Mouse (Mus musculus): ENCODE measurements at regions not wholly inside any gene's neighbourhood (a gene's known extent, or its start where the extent isn't known, plus 50 kb on each side); places are given as distances from the start of the nearest gene placed in this dataset.

DNA sequence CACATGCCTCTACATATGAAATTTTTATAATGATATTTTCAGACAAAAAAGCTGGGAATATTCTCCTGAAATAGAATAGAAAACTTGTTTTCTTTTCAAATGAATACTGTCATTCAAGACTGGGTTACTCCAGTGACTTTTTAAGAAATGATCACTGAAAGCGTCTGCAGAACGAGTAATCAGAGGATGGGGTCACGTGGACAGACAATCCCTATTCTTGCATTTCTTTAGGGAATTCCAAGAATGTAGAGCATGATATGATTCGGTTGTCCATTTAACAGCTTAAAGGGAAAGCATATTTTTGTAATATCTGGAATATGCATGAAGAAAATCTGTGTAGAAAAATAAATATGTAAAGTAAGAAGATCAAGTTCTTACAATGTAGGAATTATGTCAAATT is 65.6 kb downstream of the 4933402N22Rik start:
- intact Hi-C loops (cut with DNase I), result no loop called here
- no peak for DNase-seq

DNA sequence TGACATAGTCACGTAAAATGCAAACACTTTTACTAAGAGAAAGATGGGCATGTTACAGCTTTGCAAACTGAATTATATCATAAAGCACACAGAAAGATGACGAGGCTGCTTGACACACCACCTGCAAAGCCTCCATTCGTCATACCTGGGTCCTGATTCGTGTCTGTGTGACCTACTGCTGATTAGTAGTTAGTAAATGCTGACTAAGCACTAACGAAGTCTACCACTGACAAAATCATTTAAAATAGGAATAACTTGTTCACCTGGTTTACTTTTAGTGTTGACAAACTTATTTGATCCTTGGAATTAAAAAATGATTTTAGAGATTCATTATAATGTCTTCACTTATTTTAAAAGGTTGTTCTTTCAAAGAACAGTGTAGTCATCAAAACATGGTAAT is 71.3 kb downstream of the 4933402N22Rik start:
- intact Hi-C loops (cut with DNase I), result no loop called here
- DNase-seq, result no peak

DNA sequence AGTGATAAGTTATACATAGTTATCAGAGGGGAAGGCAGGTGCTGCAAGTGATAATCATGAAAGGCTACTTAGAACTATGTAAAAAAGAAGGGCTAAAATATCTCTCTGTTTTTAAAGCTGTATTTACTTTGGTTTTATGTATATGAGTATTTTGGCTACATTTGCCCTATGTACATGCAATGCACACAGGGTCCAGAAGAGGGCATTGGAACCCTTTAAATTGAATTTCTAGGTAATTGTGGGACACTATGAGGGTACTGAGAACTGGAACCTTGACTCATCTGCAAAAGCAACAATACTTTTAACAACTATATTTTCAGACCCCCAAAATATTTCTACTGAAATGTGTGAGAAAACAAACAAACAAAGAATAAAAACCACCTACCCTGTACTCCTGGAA is 82.9 kb downstream of the 4933402N22Rik start:
- intact Hi-C loops (cut with DNase I), result no loop called here

DNA sequence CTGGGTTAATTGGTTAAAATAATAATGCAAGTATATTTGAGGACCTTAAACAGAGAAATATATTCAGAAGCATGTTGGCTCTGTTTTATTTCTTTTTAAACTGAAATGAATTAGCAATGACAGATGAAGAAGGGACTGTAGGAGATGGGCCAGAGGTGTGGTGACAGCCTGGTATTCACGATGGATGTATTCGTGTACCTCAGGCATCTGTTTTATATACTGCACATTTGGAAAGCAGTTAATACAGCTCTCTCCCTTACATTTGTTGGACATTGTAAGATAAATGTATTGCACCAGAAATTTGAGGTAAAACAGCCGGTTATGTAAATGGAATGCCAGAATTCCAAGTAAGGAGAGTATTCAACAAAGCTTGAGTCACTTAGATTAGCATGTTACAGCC is 88.6 kb downstream of the 4933402N22Rik start:
- no peak for DNase-seq
- intact Hi-C loops (cut with DNase I), result no loop called here

More for the DNA sequence above, 82.9 kb downstream of the 4933402N22Rik start:
- no peak for DNase-seq

DNA sequence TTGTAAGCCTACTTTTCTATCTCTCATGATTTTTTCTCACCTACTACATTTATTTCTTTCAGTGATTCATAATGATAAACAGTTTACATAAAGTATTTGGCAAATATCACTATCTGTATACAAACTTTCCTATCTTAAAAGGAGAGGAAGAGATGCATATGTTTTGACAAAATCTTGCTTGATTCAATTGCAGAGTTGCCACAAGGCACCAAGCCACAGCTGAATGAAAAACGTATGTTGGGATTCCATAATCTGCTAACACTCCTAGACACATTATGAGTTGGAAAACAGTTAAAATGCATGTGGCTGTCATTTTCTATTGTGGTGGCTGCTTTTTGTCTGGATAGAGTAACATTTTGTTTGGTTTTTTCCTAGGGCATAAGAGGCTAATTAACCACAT is 98.5 kb downstream of the 4933402N22Rik start:
- DNase-seq, result no peak
- intact Hi-C loops (cut with DNase I), result no loop called here

DNA sequence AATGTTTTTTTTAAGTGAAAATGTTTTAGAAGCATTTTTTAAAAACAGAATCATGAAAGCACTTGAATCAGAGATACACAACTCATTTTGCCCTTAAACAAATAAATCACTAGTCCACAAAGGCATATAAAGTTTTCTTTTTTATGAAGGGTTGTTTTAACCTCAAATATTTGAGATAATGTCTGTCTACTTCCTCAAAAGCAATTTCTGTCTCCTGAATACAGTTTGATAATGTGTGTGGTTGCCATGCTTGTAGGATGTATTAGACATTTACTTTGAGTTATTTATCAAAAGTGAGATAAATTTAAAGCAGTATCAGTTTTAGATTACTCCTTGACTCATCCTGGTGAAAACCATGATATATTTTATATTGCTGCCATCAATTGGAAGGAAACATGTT is 102.6 kb downstream of the 4933402N22Rik start:
- intact Hi-C loops (cut with DNase I), result no loop called here
- no peak for DNase-seq

DNA sequence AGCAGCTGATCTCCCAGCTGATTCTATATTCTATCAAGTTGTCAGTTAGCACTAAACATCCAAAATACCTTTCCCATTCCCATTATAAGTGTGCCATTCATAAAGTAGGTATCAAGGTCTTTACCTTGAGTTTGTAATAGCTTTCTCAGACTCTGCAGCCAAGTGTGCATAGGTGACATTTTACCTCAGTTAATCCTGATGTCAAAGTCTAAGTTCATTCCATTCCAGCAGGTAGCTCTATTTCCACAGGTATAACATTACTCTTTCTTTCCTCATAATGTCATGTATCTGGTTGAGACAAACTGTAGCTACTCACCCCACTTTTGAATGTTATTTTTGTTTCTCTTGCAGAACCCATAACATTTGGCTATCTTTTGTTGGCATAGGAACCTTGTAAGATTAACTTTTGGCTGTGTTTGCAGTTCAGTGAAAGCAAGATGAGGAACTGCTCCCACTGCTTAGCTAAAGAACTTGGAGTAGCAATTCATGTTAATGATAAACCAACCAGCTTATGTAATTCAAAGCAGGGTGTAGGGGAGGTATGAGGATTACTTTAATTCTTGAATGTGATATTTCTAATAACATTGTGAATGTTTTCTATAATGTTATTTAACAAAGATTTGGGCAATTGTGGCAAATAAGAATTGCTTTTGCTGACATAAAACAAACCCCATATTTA is 107.0 kb downstream of the 4933402N22Rik start:
- intact Hi-C loops (cut with DNase I), result no loop called here
- no peak for DNase-seq

DNA sequence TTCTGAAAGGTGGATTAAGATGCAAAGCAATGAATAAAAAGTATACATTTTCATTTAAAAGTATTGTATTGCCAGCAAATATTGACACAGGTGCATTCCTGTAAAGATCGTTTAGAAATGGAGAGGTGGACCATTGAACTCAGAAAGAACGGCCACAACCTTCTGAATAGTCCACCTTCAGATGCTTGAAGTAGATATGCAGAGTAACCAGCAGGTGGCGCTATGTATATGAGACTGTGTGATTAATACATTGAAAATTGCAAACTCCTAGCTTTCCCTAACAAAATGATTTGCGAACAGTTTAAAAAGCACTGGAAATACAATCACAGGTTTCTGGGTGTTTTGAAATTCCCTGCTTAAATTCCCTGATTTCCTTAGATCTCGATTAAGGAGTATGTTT is 112.2 kb downstream of the 4933402N22Rik start:
- peak; percentile 38 to 75 for DNase-seq
- intact Hi-C loops (cut with DNase I), result loop anchor here (2.0 to 10.0 kb wide), 4 partner anchors 265 to 527 kb away; partner anchors contain the start of gene Sema3d

DNA sequence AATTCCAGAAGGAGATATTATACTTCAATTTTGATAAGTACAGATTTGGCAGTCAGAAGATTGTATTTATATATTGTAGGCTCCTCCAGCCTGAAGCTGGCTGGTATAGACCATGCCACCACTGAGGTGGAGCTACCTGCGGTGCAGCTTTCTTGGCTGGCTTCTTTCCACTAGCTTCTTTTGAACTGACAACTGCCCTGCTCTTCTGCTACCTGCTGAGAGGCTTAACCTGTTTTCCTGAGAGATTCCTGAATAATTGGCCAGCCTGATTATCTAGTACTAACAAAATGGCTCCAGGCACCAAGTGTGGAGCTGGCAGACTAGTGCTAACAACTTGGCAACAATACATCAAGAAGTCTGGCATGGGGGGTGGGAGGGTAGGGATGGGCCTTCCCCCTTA is 132.0 kb downstream of the 4933402N22Rik start:
- intact Hi-C loops (cut with DNase I), result no loop called here
- DNase-seq, result no peak

DNA sequence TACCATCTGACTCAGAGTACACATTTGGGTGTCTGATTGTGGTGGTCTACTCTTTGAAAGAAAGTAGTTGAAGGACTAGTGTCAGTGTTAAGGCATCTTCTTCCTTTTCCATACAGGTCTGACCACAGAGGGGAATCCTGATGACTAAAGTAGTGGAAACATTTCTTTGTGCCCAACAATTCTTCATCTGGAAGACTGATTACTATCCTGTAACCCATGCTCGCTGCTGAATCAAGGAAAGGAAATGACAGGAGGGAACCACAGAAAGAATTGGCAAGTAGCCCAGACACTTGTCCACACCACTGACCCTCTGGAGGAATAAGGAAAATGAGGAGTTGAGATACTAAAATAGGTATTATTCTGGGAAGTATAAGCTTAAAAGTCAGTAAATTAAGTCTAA is 162.3 kb downstream of the 4933402N22Rik start:
- intact Hi-C loops (cut with DNase I), result no loop called here
- no peak for DNase-seq

DNA sequence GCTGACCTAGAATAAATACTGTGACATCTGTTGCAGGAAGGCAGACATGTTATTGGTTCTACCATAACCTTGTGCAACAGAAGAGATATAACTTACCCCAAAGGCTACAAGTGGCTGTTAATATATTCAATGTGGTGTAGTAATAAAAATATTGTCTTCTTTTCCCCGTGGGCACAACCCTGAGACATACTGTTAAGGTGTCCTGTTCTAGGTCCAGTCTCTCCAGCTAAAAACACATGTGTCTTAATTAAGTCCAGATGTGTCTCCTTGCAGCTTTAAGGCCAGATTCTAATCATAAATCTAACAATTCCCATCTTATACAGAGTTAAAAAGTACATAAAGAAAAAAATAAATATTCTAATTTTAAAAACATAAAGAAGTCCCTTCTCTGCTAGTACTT is 175.8 kb downstream of the 4933402N22Rik start:
- intact Hi-C loops (cut with DNase I), result no loop called here
- DNase-seq, result no peak

DNA sequence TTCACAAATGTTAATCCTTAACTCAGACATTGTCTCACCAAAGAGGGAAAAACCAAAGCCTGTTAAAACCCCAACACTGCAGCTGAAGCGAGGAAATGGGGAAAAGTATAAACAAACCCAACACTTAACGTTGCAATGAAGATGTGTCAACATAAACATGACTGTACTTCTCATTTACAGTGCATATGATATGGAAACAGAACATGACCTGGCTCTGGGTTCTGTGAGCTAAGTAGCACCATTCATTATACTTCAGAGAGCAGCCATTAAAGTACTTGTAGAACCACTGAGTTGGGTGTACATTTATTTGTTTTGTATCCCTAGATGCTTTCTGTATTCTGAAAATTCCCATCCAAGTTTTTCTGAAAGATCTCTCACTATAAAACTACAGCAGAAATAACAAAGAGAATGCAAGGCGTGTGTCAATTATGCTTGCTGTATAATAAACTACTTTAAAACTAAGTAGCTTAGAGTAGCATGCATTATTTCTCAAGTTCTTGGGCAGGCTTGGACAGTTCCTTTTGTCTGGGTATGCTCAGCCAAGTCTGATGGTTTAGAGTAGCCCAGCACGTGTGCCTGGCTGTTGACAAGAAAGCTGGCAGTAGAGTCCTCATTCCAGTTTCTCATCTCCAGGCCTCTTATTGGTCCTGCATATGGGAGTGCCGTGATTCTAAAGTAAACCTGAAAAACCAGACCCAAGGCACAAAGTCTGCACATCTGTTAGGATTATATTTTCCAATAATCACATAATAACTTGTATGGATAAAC is 198.9 kb downstream of the 4933402N22Rik start:
- intact Hi-C loops (cut with DNase I), result no loop called here

DNA sequence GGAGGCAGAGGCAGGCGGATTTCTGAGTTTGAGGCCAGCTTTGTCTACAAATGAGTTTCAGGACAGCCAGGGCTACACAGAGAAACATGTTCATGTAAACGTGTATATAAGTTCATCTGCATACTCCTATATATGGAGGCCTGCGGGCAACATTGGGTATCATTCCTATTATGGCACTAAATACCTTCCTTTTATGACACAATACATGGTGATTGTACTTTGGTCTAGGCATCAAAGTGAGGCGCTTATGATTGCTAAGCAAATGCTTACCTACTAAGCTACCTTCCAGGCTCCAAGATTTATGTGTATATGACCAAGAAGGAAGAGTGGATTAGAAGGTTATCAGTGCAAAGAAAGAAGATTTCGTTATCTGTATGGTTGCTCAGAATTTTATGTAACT is 207.1 kb downstream of the 4933402N22Rik start:
- intact Hi-C loops (cut with DNase I), result no loop called here
- no peak for DNase-seq

More for the DNA sequence above, 198.9 kb downstream of the 4933402N22Rik start:
- no peak for DNase-seq

DNA sequence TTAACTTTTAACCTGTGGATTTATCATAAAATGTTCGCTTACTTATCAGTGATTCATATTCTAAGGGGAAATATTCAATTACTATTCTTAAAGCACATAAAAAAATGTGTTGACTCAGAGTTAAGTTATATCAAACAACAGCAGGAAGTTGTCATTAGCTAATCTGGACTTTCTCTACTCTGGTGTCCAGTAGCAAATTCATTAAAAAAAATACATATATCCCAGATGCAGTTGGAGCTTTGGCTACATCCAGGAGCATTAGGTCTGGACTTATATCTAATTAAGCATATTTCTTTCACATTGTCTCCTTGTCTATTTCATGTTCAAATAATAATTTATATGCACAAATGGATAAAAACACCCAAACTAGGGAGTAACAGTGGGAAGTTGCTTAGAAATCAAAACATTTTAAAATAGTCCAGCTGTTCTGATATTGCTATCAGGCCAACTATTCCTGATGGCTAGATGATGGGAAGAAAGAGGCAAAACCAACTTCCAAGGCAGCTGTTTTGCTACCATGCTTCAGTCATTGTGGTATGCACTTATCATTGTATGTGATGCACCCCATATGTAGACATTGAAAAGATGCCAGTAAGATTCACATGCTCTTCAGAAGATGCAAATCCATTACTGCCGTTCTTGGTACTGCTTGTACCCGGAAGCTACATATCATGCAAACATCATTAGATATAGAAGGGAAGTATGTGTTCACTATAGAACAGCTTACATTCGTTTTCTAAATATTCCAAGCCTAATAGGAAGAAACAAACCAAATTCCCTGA is 209.8 kb downstream of the 4933402N22Rik start:
- intact Hi-C loops (cut with DNase I), result no loop called here

DNA sequence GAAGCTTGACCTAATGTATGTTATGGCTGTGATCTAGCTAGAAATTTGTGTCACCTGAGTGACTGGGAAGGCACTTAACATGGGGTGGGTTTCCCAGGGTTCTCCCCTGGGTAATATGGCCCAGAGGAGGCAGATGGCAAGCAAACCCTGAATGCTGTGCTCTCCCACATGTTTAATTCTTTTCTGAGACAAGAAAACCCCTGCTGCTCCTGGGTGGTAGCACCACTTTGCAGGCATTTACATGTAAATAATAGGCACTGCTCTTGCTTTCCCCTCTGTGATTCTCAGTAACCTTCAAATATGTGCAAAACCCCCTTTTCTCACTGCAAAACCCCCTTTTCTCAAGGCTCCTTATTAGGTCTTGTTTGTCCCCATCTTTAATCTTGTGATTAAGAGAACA is 221.1 kb downstream of the 4933402N22Rik start:
- intact Hi-C loops (cut with DNase I), result no loop called here
- no peak for DNase-seq

More for the DNA sequence above, 209.8 kb downstream of the 4933402N22Rik start:
- no peak for DNase-seq

DNA sequence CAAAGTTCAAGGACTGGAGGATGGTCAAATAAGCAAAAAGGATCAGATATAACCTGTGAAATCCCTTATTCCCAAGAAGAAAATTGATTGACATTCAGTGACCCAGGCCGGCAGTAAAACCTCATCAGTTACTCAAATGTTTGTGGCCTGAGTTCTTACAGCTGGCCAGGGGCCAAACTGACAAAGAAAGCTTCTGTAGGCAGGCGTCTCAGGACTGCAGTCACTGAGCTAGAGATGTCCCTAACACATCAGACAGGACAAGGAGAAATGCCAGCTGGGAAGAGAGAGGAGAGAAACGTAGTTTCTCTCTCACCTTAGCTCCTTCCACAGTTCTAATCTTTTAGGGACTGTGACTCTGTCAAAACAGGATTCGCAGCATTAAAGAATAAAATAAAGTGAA is 229.9 kb upstream of the Sema3d start:
- intact Hi-C loops (cut with DNase I), result no loop called here
- DNase-seq, result no peak

DNA sequence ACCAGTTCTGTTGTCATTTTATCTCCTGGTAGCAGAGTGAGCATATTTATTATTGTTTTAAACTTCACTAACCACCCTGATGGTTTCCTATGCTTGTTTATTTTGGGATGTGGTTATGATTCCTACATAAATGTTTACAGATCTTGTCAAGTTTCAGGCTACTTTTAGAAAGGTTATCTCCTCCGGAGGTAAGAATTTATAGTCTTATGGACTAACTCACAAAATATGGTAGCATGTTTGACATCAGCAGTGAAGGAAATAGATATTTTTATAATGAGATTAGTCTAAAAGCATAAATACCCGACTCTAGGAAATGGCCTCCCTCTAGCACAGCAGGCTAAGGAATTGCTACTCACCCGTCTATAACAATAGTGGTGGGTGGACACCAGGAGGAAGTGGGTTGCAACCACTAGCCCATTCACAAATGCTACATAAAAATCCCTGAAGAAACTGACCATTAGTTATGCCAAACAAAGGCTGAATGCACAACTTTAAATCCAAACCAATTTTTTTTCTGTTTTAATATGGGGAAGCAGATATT is 228.6 kb upstream of the Sema3d start:
- DNase-seq, result no peak

DNA sequence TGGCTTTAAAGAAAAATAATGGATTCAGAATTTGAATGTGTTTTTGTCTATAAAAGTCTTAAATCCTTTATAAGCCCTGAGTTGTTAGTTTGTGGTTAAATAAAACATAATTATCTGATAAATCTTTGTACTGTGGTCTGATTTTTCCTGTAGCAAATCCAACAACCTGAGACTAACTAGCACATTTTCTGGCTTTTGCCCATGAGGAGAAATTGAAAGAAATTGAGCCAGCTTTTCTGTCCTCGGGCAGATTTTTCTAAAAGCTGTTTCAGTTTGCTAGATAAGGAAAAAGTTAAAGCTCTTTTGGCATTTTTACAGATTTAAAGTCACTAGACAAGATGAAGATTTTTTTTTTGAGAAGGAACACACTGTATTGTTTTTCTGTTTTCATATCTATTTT is 191.5 kb upstream of the Sema3d start:
- no peak for DNase-seq
- intact Hi-C loops (cut with DNase I), result no loop called here

More for the DNA sequence above, 228.6 kb upstream of the Sema3d start:
- intact Hi-C loops (cut with DNase I), result no loop called here

DNA sequence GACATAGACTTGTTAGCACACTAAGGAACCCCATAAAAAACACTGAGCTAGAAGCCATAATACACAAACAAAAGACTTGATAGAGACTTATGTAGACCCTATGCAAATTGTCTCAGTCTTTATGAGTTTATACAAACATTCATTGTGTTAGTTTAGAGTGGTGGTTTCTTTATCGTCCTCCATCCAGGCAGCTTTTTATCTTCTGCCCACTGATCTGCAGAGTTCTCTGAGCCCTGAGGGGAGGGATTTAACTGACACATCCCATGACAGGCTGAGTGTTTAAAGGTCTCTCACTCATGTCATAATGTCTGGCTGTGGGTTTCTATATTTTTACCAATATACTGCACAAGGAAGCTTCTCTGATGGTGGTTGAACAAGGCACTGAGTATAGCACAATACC is 175.7 kb upstream of the Sema3d start:
- intact Hi-C loops (cut with DNase I), result no loop called here
- DNase-seq, result no peak

DNA sequence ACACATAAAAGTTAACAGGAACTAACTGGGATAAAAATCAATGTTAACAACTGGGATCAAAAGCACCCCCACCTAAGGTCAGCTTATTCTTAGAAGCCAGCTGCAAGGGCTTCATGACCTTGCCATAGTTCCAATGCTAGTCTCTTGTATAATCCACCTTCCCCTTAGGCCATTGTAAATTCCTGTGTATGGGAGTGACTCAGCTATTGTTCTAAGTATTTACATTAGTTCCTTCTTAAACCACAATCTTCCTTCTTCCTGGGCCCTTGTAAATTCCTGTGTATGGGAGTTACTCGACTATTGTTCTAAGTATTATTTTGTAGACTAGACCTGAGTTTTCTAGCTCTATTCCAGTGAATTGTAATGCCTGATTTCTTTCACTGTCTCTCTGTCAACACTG is 173.6 kb upstream of the Sema3d start:
- intact Hi-C loops (cut with DNase I), result no loop called here
- no peak for DNase-seq

DNA sequence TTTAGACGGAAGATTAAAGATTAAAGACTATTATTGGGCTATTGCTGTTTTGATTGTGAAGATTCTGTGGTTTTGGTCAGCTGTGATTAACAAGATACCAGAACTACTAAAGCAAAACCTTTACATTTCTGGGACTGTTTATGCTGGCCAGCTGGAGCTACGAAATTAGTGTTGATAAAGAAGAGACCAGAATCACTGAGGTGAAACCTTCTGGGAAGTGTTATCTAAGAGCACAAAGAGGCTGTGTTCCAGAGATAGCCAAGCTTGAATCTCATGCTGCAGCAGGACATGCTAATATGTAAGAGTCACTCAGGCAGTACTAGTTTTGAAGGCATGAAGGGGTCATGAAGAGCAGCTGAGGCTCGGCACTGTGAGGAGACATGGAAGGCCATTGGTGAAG is 169.7 kb upstream of the Sema3d start:
- DNase-seq, result no peak
- intact Hi-C loops (cut with DNase I), result no loop called here

All from heart, postnatal 14 days (tissue).